Mouse (Mus musculus) limb, embryonic 15.5 days (tissue): Measurements from ENCODE around the gene Cic. TPM values are rescaled to one million over a fixed set of nuclear protein-coding genes. Genes with fewer than 3 reads are reported as not detected.

Source experiments
- ATAC-seq: fragments of 200-750 bp; cut with Nextera tagmentation; 2 replicates; pipeline ENCODE4 v1.8.0; 2017; ENCODE audit warnings: low read depth, moderate TSS enrichment; ENCODE audit not compliant: insufficient number of reproducible peaks, low FRiP score, low TSS enrichment
- H3K27ac ChIP-seq: fragments of 300-500 bp; sonication (generic); 2 replicates; pipeline ENCODE4 v1.5.1; 2015; ENCODE audit warnings: moderate library complexity, mild to moderate bottlenecking, inconsistent platforms
- H3K27me3 ChIP-seq: fragments of 300-500 bp; sonication (generic); 2 replicates; pipeline ENCODE4 v1.6.1; 2015; ENCODE audit warnings: inconsistent platforms
- H3K36me3 ChIP-seq: fragments of 300-500 bp; sonication (generic); 2 replicates; pipeline ENCODE4 v1.6.1; 2015; ENCODE audit warnings: inconsistent platforms
- H3K4me1 ChIP-seq: fragments of 300-500 bp; sonication (generic); 2 replicates; pipeline ENCODE4 v1.6.1; 2015; ENCODE audit warnings: inconsistent platforms
- H3K4me2 ChIP-seq: fragments of 300-500 bp; sonication (generic); 2 replicates; pipeline ENCODE4 v1.6.1; 2015; ENCODE audit warnings: mild to moderate bottlenecking, inconsistent platforms
- H3K4me3 ChIP-seq: fragments of 300-500 bp; sonication (generic); 2 replicates; pipeline ENCODE4 v1.5.1; 2015; ENCODE audit warnings: mild to moderate bottlenecking, inconsistent platforms
- H3K9ac ChIP-seq: fragments of 300-500 bp; sonication (generic); 2 replicates; pipeline ENCODE4 v1.6.1; 2015; ENCODE audit warnings: inconsistent platforms
- H3K9me3 ChIP-seq: fragments of 300-500 bp; sonication (generic); 2 replicates; pipeline ENCODE4 v1.6.1; 2016; ENCODE audit warnings: inconsistent platforms
- WGBS: fragments of 180-500 bp; shearing (Covaris S2); methylation state at CpG from one replicate; pipeline ENCODE4 v1.1.7; 2015; 5-methylcytosine and 5-hydroxymethylcytosine counted together
- polyA plus RNA-seq: library from polyadenylated mRNA; unstranded; fragments of >200 nt; fragmentation: Nextera tagmentation; extraction: Ambion mirVana; gene quantifications from 2 replicates; pipeline ENCODE4 v1.2.1, GENCODE M21; 2015

The Cic gene
- polyA plus RNA-seq, 1 experiment from 2014 or later, result 40.3 TPM

GRCm38 (mm10) chr7:25306614-25306996, 39.1 kb downstream of the Cic start:
- no peak overlapping the region for H3K9ac ChIP-seq
- H3K4me2 ChIP-seq, result no peak overlapping the region
- H3K9me3 ChIP-seq, result no peaks in the 10 kb centered on the region
- peaks cover 8% of the 10 kb centered on the region for H3K4me1 ChIP-seq
- ATAC-seq, result no peak
- 36% methylated on average over 2 of the region's 2 CpGs for WGBS
- H3K36me3 ChIP-seq, result no peaks in the 10 kb centered on the region
- H3K27ac ChIP-seq, result no peak overlapping the region
- no peak overlapping the region for H3K4me3 ChIP-seq
- H3K27me3 ChIP-seq, result peaks cover 49% of the 10 kb centered on the region

DNA sequence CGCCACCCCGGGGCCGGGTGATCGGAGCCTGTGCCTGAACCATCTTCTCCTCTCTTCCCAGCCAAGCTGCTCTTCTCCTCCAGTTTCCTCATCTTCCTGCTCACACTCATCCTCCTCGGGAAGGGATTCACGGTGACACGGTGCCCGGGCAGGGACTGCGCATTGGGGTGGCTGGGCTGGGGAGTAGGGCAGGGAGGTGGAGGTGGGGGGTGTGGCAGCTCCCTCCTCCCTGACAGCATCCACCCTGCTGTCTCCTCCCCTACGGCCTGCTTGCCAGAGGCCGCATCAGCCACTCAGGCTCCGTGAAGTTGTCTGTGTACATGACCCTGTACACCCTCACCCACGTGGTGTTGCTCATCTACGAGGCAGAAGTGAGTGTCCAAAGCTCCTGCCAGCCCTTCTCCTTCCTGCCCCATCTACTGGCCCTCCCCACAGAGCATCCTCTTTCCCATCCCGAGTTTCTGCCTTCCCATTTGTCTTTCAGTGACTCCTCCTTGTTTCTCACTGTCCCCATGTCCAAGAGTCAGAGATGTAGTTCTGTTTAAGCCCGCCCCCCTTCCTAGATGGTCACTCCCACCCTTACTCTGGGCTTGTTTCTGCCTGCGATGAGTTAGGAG, 41.3 kb downstream of the Cic start:
- no peak overlapping the region for H3K4me3 ChIP-seq
- no peak for ATAC-seq
- H3K4me2 ChIP-seq, result no peak overlapping the region
- H3K9ac ChIP-seq, result no peak overlapping the region
- WGBS, result 58% methylated on average over 17 of the region's 17 CpGs
- H3K4me1 ChIP-seq, result peaks cover 8% of the 10 kb centered on the region
- H3K36me3 ChIP-seq, result no peaks in the 10 kb centered on the region
- H3K9me3 ChIP-seq, result no peaks in the 10 kb centered on the region
- peaks cover 67% of the 10 kb centered on the region for H3K27me3 ChIP-seq
- no peak overlapping the region for H3K27ac ChIP-seq

- ATAC-seq, result peak; percentile 6; the same call in 1 of the 2 replicates
- WGBS, result 90% methylated on average over 9 of the region's 9 CpGs
- peaks cover 73% of the 10 kb centered on the region for H3K27me3 ChIP-seq
These were observed 41.9 kb downstream of the Cic start for GRCm38 (mm10) chr7:25309425-25309824.

DNA sequence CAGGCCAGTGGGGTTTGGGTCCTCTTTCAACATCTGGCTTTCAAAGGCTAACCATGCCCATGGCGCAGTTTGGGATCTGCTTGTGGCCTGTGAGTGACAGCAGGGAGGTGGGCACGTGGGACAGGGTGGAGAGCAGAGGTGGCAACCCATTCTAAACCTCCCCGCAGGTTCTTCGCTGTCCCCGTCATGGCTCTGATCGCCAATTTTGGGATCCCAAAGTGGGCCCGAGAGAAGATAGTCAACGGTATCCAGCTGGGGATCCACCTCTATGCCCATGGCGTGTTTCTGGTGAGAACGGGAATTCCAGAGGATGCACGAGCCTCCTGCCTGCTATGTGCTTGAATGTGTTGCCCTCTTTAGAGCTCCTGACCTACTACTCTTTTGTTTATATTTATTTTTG, 43.7 kb downstream of the Cic start:
- no peaks in the 10 kb centered on the region for H3K36me3 ChIP-seq
- no peaks in the 10 kb centered on the region for H3K9me3 ChIP-seq
- ATAC-seq, result no peak
- WGBS, result 83% methylated on average over 11 of the region's 11 CpGs
- H3K4me3 ChIP-seq, result no peak overlapping the region
- no peak overlapping the region for H3K27ac ChIP-seq
- H3K27me3 ChIP-seq, result peaks cover 83% of the 10 kb centered on the region
- no peak overlapping the region for H3K4me2 ChIP-seq
- no peak overlapping the region for H3K9ac ChIP-seq
- H3K4me1 ChIP-seq, result peaks cover 20% of the 10 kb centered on the region

More at GRCm38 (mm10) chr7:25309425-25309824, 41.9 kb downstream of the Cic start:
- Histone ChIP-seq H3K4me3 (no peak overlapping the region), H3K36me3 (no peaks in the 10 kb centered on the region), H3K9ac (no peak overlapping the region), H3K9me3 (no peaks in the 10 kb centered on the region), H3K4me1 (peaks cover 9% of the 10 kb centered on the region), H3K27ac (no peak overlapping the region), H3K4me2 (no peak overlapping the region)

- H3K9me3 ChIP-seq, result no peaks in the 10 kb centered on the region
- H3K27ac ChIP-seq, result no peak overlapping the region
- peaks cover 33% of the 10 kb centered on the region for H3K4me1 ChIP-seq
- 52% methylated on average over 7 of the region's 7 CpGs for WGBS
- H3K4me2 ChIP-seq, result no peak overlapping the region
- H3K27me3 ChIP-seq, result peaks cover 66% of the 10 kb centered on the region
- ATAC-seq, result no peak
- no peak overlapping the region for H3K9ac ChIP-seq
- H3K4me3 ChIP-seq, result no peak overlapping the region
- no peaks in the 10 kb centered on the region for H3K36me3 ChIP-seq
These were observed 45.8 kb downstream of the Cic start for GRCm38 (mm10) chr7:25313325-25313724.

GRCm38 (mm10) chr7:25314606-25315305, 47.3 kb downstream of the Cic start:
- WGBS, result 1% methylated on average over 51 of the region's 51 CpGs
- H3K4me2 ChIP-seq, result peak overlapping the region; percentile 89
- no peaks in the 10 kb centered on the region for H3K9me3 ChIP-seq
- ATAC-seq, result no peak
- peak overlapping the region; percentile 68 for H3K4me3 ChIP-seq
- peaks cover 52% of the 10 kb centered on the region for H3K27me3 ChIP-seq
- H3K27ac ChIP-seq, result no peak overlapping the region
- no peaks in the 10 kb centered on the region for H3K36me3 ChIP-seq
- peaks cover 37% of the 10 kb centered on the region for H3K4me1 ChIP-seq
- peak overlapping the region; percentile 31; the same call in 1 of the 2 replicates for H3K9ac ChIP-seq

DNA sequence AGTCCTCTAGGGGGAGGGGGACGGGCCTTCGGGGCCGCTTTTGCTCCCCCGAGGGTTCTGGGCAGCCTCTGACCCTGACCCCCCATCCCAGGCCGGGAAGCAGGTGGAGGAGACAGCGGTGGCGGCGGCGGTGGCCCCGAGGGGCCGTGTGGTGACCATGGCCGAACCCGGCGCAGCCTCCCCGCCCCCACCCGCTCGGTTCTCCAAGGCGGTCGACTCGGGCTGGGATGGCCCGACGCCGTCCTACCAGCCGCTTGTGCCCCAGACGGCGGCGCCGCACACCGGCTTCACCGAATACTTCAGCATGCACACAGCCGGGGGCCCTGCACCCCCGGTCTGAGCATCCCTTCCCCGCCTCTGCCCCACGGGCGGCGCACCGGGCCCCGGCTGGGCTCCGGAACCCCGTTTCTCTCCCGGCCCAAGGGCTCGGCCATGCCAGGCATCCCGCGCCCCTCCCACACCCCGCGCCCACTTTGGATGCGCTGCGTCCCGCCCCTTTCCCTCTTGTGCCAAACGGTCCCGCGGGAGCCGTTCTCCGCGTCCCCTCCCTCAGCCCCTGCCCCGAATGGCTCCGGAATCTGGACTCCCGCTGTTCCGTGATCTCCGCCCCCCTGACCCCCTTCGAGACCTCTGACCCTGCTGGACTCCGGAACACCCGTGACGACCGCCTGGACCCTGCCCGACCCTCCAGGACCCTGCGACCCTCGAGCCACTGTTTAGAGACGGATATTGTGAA, 48.0 kb downstream of the Cic start:
- H3K4me3 ChIP-seq, result peak overlapping the region; percentile 68
- peak overlapping the region; percentile 31 for H3K9ac ChIP-seq
- no peak overlapping the region for H3K27ac ChIP-seq
- no peaks in the 10 kb centered on the region for H3K36me3 ChIP-seq
- H3K4me2 ChIP-seq, result peak overlapping the region; percentile 89
- ATAC-seq, result no peak
- H3K9me3 ChIP-seq, result no peaks in the 10 kb centered on the region
- H3K27me3 ChIP-seq, result peaks cover 50% of the 10 kb centered on the region
- WGBS, result 1% methylated on average over 58 of the region's 69 CpGs
- H3K4me1 ChIP-seq, result peaks cover 37% of the 10 kb centered on the region

DNA sequence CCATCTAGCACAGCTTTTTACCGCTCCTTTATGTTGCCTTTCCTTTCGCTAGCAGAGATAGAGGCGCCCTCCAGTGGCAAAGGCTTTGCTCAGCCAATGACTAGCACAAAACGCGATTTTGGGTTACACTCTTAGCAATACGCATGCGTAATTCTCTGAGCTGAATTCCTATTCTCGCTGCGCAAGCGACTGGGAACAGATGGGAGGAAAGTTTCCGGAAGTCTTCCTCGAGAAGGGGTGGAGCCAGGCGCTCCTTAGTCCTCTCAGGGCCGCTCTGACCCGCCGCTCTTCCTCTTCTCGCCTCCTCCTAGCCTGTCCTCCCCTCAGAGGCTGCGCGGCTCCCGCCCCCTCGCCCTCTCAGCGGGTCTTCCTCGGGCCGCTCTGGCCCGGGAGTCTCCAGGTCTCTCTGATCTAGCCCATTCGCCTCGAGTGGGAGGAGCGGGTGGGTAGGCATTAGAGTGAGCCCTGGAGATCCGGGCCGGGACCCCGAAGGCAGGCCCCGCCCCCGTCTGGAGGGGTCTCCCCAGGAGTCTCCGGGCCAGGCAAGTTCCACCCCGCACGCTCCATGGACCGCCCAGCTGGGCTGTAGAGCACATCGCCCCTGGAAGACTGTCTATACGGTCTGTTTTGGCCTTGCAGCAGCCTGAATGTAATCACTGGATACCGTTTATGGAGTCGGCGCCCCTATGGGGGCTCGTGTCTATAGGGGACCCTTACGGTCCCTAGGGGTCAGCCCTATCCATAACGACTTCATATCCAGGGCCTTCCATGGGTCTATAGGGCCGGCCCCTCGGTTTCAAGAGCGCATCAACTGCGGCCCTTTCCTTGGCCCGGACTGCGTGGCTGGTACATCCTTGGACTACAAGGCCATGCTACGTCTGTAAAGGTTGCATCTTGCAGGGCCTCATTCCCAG, 49.3 kb downstream of the Cic start, which contains the start of gene Megf8:
Gene Megf8 (plus strand): TSS at position 633 of the 914 bp plus-strand sequence.
- under 1% methylated on average over 51 of the region's 52 CpGs for WGBS
- Histone ChIP-seq H3K27ac (peak within 1 kb of the TSS; percentile 91), H3K9ac (peak within 1 kb of the TSS; percentile 76), H3K36me3 (no peaks in the 10 kb centered on the region), H3K4me2 (peak within 1 kb of the TSS; percentile 98), H3K4me1 (peaks cover 45% of the 10 kb centered on the region), H3K27me3 (peaks cover 41% of the 10 kb centered on the region), H3K9me3 (no peaks in the 10 kb centered on the region), H3K4me3 (peak within 1 kb of the TSS; percentile 68)
- peak; percentile 99 for ATAC-seq

DNA sequence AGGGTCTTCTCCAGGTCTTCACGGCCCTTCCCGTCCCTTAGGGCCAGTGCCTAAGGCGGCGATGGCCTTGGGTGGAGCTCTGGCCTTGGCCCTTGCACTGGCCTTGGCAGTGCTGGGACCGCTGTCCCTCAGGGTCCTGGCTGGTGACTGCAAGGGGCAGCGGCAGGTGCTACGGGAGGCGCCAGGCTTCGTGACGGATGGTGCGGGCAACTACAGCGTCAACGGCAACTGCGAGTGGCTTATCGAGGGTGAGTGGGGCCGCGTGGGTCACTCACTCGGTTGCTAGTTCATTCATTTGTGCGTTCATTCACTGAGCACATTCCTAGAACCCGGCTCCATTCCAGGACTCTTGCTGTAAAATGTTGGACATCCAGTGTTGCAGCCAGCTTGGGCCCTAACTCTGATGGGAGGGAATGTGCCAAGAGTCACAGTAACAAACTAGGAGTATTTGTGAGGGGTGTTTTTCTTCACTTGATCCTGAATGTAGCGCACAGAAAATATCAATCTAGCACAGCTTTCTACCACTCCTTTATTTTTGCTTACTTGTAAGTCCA, 50.0 kb downstream of the Cic start:
- no peaks in the 10 kb centered on the region for H3K36me3 ChIP-seq
- peaks cover 34% of the 10 kb centered on the region for H3K27me3 ChIP-seq
- no peaks in the 10 kb centered on the region for H3K9me3 ChIP-seq
- ATAC-seq, result no peak
- peak overlapping the region; percentile 76 for H3K9ac ChIP-seq
- WGBS, result 13% methylated on average over 21 of the region's 21 CpGs
- peak overlapping the region; percentile 91 for H3K27ac ChIP-seq
- H3K4me1 ChIP-seq, result peaks cover 50% of the 10 kb centered on the region
- H3K4me3 ChIP-seq, result peak overlapping the region; percentile 68
- H3K4me2 ChIP-seq, result peak overlapping the region; percentile 98

DNA sequence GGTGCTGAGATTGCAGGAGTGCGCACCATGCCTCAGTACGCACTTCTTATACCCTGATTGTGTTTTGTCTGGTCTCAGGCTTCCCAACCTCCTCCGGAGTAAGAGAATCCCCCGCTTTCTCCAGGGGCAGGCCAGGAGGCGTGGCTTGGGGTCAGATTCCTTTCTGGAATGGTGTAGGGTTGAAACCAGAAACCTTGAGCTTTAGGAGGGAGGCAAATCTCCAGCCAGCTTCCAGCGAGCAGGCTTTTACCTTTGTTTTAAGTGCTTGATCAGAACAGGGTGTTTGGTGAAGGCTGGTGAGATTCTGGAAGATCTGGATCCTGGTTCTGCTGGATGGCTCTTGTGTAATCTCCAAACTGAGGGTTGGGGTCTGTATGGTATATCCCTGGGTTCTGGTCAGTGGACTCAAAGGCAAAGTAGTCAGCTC, 54.6 kb downstream of the Cic start:
- no peak overlapping the region for H3K9ac ChIP-seq
- H3K27ac ChIP-seq, result peak overlapping the region; percentile 94
- peak; percentile 83 for ATAC-seq
- H3K4me3 ChIP-seq, result peak overlapping the region; percentile 21
- 14% methylated on average over 6 of the region's 6 CpGs for WGBS
- no peaks in the 10 kb centered on the region for H3K27me3 ChIP-seq
- H3K9me3 ChIP-seq, result no peaks in the 10 kb centered on the region
- H3K36me3 ChIP-seq, result no peaks in the 10 kb centered on the region
- H3K4me1 ChIP-seq, result peaks cover 41% of the 10 kb centered on the region
- H3K4me2 ChIP-seq, result peak overlapping the region; percentile 44

DNA sequence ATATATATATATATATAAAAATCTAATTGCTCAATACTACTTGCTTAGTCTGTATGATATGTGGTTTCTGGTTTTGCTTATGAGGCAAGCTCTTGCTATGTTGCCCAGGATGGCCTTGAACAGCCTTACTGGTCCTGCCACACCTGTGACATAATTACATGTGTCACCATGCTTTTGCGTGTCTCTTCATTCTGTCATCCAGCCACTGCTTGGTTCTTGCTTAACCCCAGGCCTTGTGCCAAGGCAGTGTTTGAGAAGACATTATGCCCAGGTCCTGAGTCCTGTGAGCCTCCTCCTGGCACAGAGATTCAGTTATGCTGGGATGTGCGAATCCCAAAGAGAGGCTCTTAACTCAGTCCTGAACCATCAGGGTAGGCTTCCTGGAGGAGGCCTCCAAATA, 55.7 kb downstream of the Cic start:
- H3K9ac ChIP-seq, result no peak overlapping the region
- no peaks in the 10 kb centered on the region for H3K27me3 ChIP-seq
- H3K36me3 ChIP-seq, result peaks cover 1% of the 10 kb centered on the region
- no peaks in the 10 kb centered on the region for H3K9me3 ChIP-seq
- H3K4me3 ChIP-seq, result no peak overlapping the region
- no peak overlapping the region for H3K4me2 ChIP-seq
- H3K4me1 ChIP-seq, result peaks cover 31% of the 10 kb centered on the region
- no peak for ATAC-seq
- 84% methylated on average over 2 of the region's 2 CpGs for WGBS
- no peak overlapping the region for H3K27ac ChIP-seq
